Mouse (Mus musculus) cortical plate, adult 2 months (tissue): Measurements from ENCODE around the gene Fthl17c. TPM values are rescaled to one million over a fixed set of nuclear protein-coding genes. Genes with fewer than 3 reads are reported as not detected.
A peak's percentile ranks its signal among the peaks of the same experiment; 100 is the strongest.
"Not testable (repeated sequence)": the region's sequence is repeated elsewhere in the genome, so short reads cannot be mapped to it uniquely, and the experiment has no call there.

ENCODE experiments used
- H3K27ac ChIP-seq: fragments of 200-500 bp; 2 replicates; pipeline ENCODE4 v1.5.1; 2012; ENCODE audit warnings: low read length, control low read depth, inconsistent platforms; ENCODE audit not compliant: insufficient read depth
- H3K4me1 ChIP-seq: fragments of 200-500 bp; 2 replicates; pipeline ENCODE4 v1.6.1; 2011; ENCODE audit warnings: low read length; ENCODE audit not compliant: control insufficient read depth, insufficient read depth
- H3K4me3 ChIP-seq: fragments of 200-500 bp; 2 replicates; pipeline ENCODE4 v1.5.1; 2011; ENCODE audit warnings: mild to moderate bottlenecking, low read length, control low read depth; ENCODE audit not compliant: insufficient read depth
- CTCF ChIP-seq: fragments of 200-500 bp; IDR thresholded peaks from 2 replicates; pipeline ENCODE4 v1.5.1; 2011; ENCODE audit warnings: mild to moderate bottlenecking, control low read depth, low read length; ENCODE audit not compliant: insufficient read depth; ENCODE audit errors: extremely low read depth
- POLR2A ChIP-seq: fragments of 200-500 bp; IDR thresholded peaks from 2 replicates; pipeline ENCODE4 v1.6.1; 2011; ENCODE audit warnings: mild to moderate bottlenecking, low read length, control low read depth; ENCODE audit not compliant: insufficient read depth; ENCODE audit errors: extremely low read depth
- polyA plus RNA-seq: library from polyadenylated mRNA; depleted of rRNA; stranded (reverse); fragments of >200 nt; gene quantifications from 2 replicates; pipeline ENCODE4 v1.2.3, GENCODE M21; 2012; rRNA removed

Fthl17c gene
- not detected in 2 replicates for polyA plus RNA-seq

GRCm38 (mm10) chrX:8976459-8976858, at the start of gene Fthl17c:
Gene Fthl17c (minus strand): TSS chrX:8976559.
- not testable (repeated sequence) for H3K4me3 ChIP-seq, H3K4me1 ChIP-seq, H3K27ac ChIP-seq

GRCm38 (mm10) chrX:9019481-9019880, 43.1 kb upstream of the Fthl17c start:
- Histone ChIP-seq H3K4me3 (no peak overlapping the region), H3K4me1 (no peaks in the 10 kb centered on the region), H3K27ac (no peak overlapping the region)
- TF ChIP-seq CTCF (no peak), POLR2A (no peak)

- H3K27ac ChIP-seq, result no peak overlapping the region
- TF ChIP-seq POLR2A (no peak), CTCF (no peak)
- no peaks in the 10 kb centered on the region for H3K4me1 ChIP-seq
- H3K4me3 ChIP-seq, result no peak overlapping the region
These were observed 39.7 kb upstream of the Fthl17c start for GRCm38 (mm10) chrX:9016079-9016478.

- not testable (repeated sequence) for H3K4me1 ChIP-seq, H3K4me3 ChIP-seq
These were observed 10.3 kb upstream of the Fthl17c start, which contains the start of gene Fthl17d for GRCm38 (mm10) chrX:8986655-8987054. Gene Fthl17d (minus strand): TSS chrX:8986755.

GRCm38 (mm10) chrX:8964618-8965017, 11.7 kb downstream of the Fthl17c start:
- H3K4me3 ChIP-seq, H3K4me1 ChIP-seq, H3K27ac ChIP-seq: not testable (repeated sequence)

More at GRCm38 (mm10) chrX:8986655-8987054, 10.3 kb upstream of the Fthl17c start, which contains the start of gene Fthl17d:
- not testable (repeated sequence) for H3K27ac ChIP-seq

GRCm38 (mm10) chrX:8962875-8963274, 13.5 kb downstream of the Fthl17c start, which contains the start of gene Fthl17b:
Gene Fthl17b (minus strand): TSS chrX:8962975.
- H3K27ac ChIP-seq, H3K4me1 ChIP-seq, H3K4me3 ChIP-seq: not testable (repeated sequence)

GRCm38 (mm10) chrX:8948130-8948805, 28.1 kb downstream of the Fthl17c start:
- H3K4me3 ChIP-seq, H3K4me1 ChIP-seq, H3K27ac ChIP-seq: not testable (repeated sequence)
- TF ChIP-seq CTCF, result peak; percentile 61

- no peak overlapping the region for H3K4me3 ChIP-seq
- TF ChIP-seq POLR2A (no peak), CTCF (no peak)
- H3K4me1 ChIP-seq, result no peaks in the 10 kb centered on the region
- no peak overlapping the region for H3K27ac ChIP-seq
These were observed 32.3 kb downstream of the Fthl17c start for GRCm38 (mm10) chrX:8944041-8944440.

GRCm38 (mm10) chrX:8927308-8927707, 49.1 kb downstream of the Fthl17c start:
- no peak overlapping the region for H3K27ac ChIP-seq
- H3K4me1 ChIP-seq, result no peaks in the 10 kb centered on the region
- H3K4me3 ChIP-seq, result no peak overlapping the region
- TF ChIP-seq POLR2A (no peak), CTCF (no peak)

Other genes starting within 250 kb of the Fthl17c start
- not detected in 2 replicates for gene Ssx9, start 228.1 kb downstream of the Fthl17c start, polyA plus RNA-seq
- not detected in 2 replicates for gene Ssxb5, start 172.9 kb downstream of the Fthl17c start, polyA plus RNA-seq
- not detected in 2 replicates for gene Gm6592, start 132.6 kb downstream of the Fthl17c start, polyA plus RNA-seq
- gene Gm5751, start 102.3 kb downstream of the Fthl17c start, polyA plus RNA-seq, result 0.46 and 0.55 TPM in 2 replicates
- 22.3 and 24.0 TPM in 2 replicates for gene B630019K06Rik, start 84.2 kb downstream of the Fthl17c start, polyA plus RNA-seq
- gene Fthl17b, start 13.6 kb downstream of the Fthl17c start, polyA plus RNA-seq, result not detected in 2 replicates
- gene Fthl17d, start 10.2 kb upstream of the Fthl17c start, polyA plus RNA-seq, result not detected in 2 replicates
- not detected in 2 replicates for gene Fthl17e, start 56.9 kb upstream of the Fthl17c start, polyA plus RNA-seq
- gene Fthl17f, start 86.5 kb upstream of the Fthl17c start, polyA plus RNA-seq, result not detected in 2 replicates
- gene 4930402K13Rik, start 128.0 kb upstream of the Fthl17c start, polyA plus RNA-seq, result not detected in 2 replicates
- 1.1 and 1.2 TPM in 2 replicates for gene Lancl3, start 223.3 kb upstream of the Fthl17c start, polyA plus RNA-seq